Mouse (Mus musculus): Measurements from ENCODE around the gene Ptpn3. TPM values are rescaled to one million over a fixed set of nuclear protein-coding genes. Genes with fewer than 3 reads are reported as not detected.
"Not testable (repeated sequence)": the region's sequence is repeated elsewhere in the genome, so short reads cannot be mapped to it uniquely, and the experiment has no call there.

Gene Ptpn3
- polyA plus RNA-seq, 1 experiment from 2014 or later: 2.8 TPM

- H3K4me3 ChIP-seq: no peak overlapping the region
- H3K9me3 ChIP-seq: 0 out of 2 replicates have a peak, but pooled peaks cover 3% of the 10 kb centered on the region
- WGBS: 73% methylated on average over 10 of the region's 10 CpGs
- H3K27ac ChIP-seq: no peak overlapping the region
- H3K4me1 ChIP-seq: no peaks in the 10 kb centered on the region
- H3K36me3 ChIP-seq (replicated peaks): no peaks in the 10 kb centered on the region
- no peak for ATAC-seq (replicated peaks)
- no peak overlapping the region for H3K9ac ChIP-seq
- H3K27me3 ChIP-seq (replicated peaks): no peaks in the 10 kb centered on the region
- no peak overlapping the region for H3K4me2 ChIP-seq
These were observed 98.8 kb downstream of the Ptpn3 start for GRCm38 (mm10) chr4:57202660-57203361.

GRCm38 (mm10) chr4:57202132-57202531 is 99.5 kb downstream of the Ptpn3 start:
- no peak for ATAC-seq (replicated peaks)
- H3K36me3 ChIP-seq (replicated peaks): no peaks in the 10 kb centered on the region
- WGBS: 60% methylated on average over 7 of the region's 7 CpGs
- 0 out of 2 replicates have a peak, but pooled peaks cover 3% of the 10 kb centered on the region for H3K9me3 ChIP-seq
- no peak overlapping the region for H3K4me3 ChIP-seq
- no peaks in the 10 kb centered on the region for H3K4me1 ChIP-seq
- no peaks in the 10 kb centered on the region for H3K27me3 ChIP-seq (replicated peaks)
- no peak overlapping the region for H3K9ac ChIP-seq
- H3K4me2 ChIP-seq: no peak overlapping the region
- H3K27ac ChIP-seq: no peak overlapping the region

DNA sequence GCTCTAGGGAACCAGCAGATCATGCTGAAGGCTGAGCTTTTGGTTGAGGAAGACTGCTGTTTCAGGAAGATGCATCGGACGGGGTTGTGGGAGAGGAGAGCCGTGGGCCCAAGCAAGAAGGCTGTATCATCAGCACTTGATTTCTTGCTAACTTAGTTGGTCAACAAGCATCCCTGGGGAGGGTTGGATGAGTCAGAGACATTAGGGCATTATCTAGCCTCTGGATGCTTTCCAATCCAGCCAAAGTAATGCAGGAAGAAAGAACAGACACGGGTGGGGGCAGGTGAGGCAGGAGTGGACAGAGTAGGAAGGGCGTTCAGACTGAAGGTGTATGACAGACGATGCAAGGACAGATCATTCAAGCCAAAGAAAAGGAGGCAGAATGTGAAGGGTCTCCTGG is 101.0 kb downstream of the Ptpn3 start:
- Histone ChIP-seq H3K4me2 (no peak overlapping the region), H3K36me3 (replicated peaks) (no peaks in the 10 kb centered on the region), H3K4me1 (no peaks in the 10 kb centered on the region), H3K9me3 (0 out of 2 replicates have a peak, but pooled peaks cover 3% of the 10 kb centered on the region), H3K27ac (no peak overlapping the region), H3K4me3 (no peak overlapping the region), H3K9ac (no peak overlapping the region), H3K27me3 (replicated peaks) (no peaks in the 10 kb centered on the region)
- no peak for ATAC-seq (replicated peaks)
- 95% methylated on average over 6 of the region's 6 CpGs for WGBS

DNA sequence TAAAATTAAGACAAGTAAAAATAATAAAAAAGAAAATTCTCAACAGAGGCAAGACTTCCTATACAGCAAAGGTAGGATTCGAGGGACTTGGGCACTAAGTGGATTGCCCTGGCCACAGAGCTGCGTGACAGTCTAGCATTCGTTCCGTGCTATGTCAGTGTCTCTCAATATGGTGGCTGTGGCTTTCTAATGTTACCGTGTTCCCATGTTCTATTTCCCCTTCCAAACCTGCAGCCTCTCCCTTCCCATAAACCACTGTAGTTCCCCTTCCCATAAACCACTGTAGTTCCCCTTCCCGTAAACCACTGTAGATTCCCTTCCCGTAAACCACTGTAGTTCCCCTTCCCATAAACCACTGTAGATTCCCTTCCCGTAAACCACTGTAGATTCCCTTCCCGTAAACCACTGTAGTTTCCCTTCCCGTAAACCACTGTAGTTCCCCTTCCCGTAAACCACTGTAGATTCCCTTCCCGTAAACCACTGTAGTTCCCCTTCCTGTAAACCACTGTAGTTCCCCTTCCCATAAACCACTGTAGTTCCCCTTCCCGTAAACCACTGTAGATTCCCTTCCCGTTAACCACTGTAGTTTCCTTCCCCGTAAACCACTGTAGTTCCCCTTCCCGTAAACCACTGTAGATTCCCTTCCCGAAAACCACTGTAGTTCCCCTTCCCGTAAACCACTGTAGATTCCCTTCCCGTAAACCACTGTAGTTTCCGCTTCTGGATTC is 102.8 kb downstream of the Ptpn3 start:
- not testable (repeated sequence) for H3K27ac ChIP-seq; H3K4me2 ChIP-seq; H3K4me1 ChIP-seq; ATAC-seq (replicated peaks); H3K9me3 ChIP-seq; H3K36me3 ChIP-seq (replicated peaks); H3K4me3 ChIP-seq; H3K9ac ChIP-seq; H3K27me3 ChIP-seq (replicated peaks)
- 96% methylated on average over 20 of the region's 20 CpGs for WGBS

DNA sequence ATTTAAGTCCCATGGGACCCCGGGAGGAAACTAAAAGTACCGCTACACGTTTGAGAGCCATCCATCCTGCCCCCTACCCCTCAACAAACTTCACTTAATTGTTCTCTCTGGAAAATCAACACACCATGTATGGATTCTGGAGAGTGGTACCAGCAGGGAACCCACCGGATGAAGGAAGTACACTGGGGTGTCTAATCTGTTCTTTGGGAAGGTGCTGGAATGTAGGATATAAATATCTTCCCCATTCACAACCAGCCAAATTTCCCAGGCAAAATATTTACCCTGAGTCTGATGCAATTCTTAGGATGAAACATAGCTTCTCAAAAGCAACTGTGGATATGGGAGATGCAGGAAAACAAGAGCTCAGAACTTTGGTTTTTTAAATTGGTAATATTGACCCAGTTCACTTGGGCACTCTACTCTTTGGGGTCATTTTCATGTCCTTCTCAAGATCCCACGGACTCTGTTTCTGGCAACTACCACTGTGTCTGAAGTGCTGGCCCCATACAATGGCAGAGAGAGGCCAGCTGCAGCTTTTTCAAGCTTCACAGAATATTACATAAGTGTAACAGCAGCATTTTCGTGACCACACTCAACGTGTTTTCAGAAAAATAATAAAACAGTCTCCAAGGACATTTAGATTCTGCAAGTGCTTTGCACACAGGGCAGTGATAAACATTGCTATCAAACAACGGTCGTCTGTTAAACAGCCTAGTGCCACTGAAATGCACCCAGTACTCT is 109.9 kb downstream of the Ptpn3 start:
- Histone ChIP-seq H3K27ac (no peak overlapping the region), H3K27me3 (replicated peaks) (no peaks in the 10 kb centered on the region), H3K9ac (no peak overlapping the region), H3K9me3 (no peaks in the 10 kb centered on the region), H3K36me3 (replicated peaks) (no peaks in the 10 kb centered on the region), H3K4me1 (no peaks in the 10 kb centered on the region), H3K4me2 (no peak overlapping the region), H3K4me3 (no peak overlapping the region)
- WGBS: 79% methylated on average over 9 of the region's 9 CpGs
- ATAC-seq (replicated peaks): no peak

- H3K4me3 ChIP-seq: no peak overlapping the region
- H3K4me2 ChIP-seq: no peak overlapping the region
- H3K36me3 ChIP-seq (replicated peaks): no peaks in the 10 kb centered on the region
- no peak for ATAC-seq (replicated peaks)
- no peak overlapping the region for H3K27ac ChIP-seq
- no peaks in the 10 kb centered on the region for H3K9me3 ChIP-seq
- H3K9ac ChIP-seq: no peak overlapping the region
- H3K4me1 ChIP-seq: no peaks in the 10 kb centered on the region
- WGBS: 85% methylated on average over 2 of the region's 2 CpGs
- H3K27me3 ChIP-seq (replicated peaks): no peaks in the 10 kb centered on the region
These were observed 111.8 kb downstream of the Ptpn3 start for GRCm38 (mm10) chr4:57189881-57190280.

DNA sequence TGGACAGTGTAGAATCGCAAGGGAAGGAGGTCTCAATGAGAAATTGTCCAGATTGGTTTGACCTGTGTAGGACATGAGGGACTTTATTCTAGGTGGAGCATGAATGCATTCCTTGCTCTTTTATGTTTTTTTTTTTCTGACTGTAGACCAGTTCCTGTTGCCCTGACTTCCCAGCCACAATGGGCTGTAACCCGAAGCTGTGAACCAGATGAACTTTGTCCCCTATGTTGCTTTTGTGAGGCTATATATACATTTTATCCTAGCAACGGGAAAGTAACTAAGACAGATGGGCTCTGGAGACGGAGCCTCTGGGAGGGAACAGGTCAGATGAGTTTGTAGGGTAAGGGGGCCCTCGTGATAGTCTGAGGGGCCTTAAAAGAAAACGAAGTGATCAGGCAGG is 115.6 kb downstream of the Ptpn3 start:
- Histone ChIP-seq H3K27ac (no peak overlapping the region), H3K4me1 (no peaks in the 10 kb centered on the region), H3K4me2 (no peak overlapping the region), H3K36me3 (replicated peaks) (no peaks in the 10 kb centered on the region), H3K27me3 (replicated peaks) (no peaks in the 10 kb centered on the region), H3K9me3 (no peaks in the 10 kb centered on the region), H3K4me3 (no peak overlapping the region), H3K9ac (no peak overlapping the region)
- no peak for ATAC-seq (replicated peaks)
- WGBS: 36% methylated on average over 6 of the region's 6 CpGs

GRCm38 (mm10) chr4:57185462-57185861 is 116.2 kb downstream of the Ptpn3 start:
- Histone ChIP-seq H3K36me3 (replicated peaks) (no peaks in the 10 kb centered on the region), H3K27me3 (replicated peaks) (no peaks in the 10 kb centered on the region), H3K4me2 (no peak overlapping the region), H3K9ac (no peak overlapping the region), H3K9me3 (no peaks in the 10 kb centered on the region), H3K4me3 (no peak overlapping the region), H3K27ac (no peak overlapping the region), H3K4me1 (no peaks in the 10 kb centered on the region)
- 92% methylated on average over 8 of the region's 8 CpGs for WGBS
- no peak for ATAC-seq (replicated peaks)

DNA sequence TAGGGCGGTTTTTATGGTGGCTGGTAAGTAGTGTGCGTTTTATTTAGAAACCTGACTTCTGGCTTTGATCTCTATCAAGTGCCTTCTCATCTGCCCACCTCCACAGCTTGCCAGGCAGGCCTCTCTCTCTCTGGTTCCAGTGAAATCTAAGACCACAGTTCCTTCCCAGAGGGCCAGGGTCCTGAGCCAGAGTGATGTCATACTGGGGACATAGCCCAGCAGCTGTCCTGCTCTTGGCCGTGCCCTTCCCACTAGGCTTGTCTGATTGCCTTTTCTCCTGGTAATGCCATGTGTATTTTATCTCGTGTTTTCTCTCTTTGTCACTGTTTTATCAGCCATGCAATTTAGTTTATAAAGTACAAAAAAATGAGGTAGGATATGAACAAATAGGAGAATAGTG is 118.1 kb downstream of the Ptpn3 start:
- Histone ChIP-seq H3K4me2 (no peak overlapping the region), H3K36me3 (replicated peaks) (no peaks in the 10 kb centered on the region), H3K27me3 (replicated peaks) (no peaks in the 10 kb centered on the region), H3K4me3 (no peak overlapping the region), H3K9ac (no peak overlapping the region), H3K9me3 (no peaks in the 10 kb centered on the region), H3K4me1 (no peaks in the 10 kb centered on the region), H3K27ac (no peak overlapping the region)
- 78% methylated on average over 4 of the region's 4 CpGs for WGBS
- ATAC-seq (replicated peaks): no peak

DNA sequence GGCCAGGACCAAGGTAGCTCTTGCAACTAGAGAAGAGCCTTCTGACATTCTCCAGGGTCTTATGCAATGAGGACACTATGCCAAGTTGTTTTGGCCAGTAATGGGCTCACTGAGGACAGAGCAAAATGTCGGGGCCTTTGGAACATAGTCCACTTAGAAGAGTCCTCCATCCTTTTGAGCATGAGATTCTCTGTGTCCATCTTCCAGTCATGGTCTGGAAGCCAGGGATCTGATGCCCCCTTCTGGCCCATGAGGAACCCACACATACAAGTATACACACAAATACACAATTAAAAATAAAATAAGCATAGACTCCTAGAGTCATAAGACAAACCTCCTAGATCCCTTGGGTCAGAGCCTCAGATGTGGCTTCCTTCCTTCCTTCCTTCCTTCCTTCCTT is 120.1 kb downstream of the Ptpn3 start:
- no peaks in the 10 kb centered on the region for H3K9me3 ChIP-seq
- H3K27me3 ChIP-seq (replicated peaks): no peaks in the 10 kb centered on the region
- H3K4me1 ChIP-seq: no peaks in the 10 kb centered on the region
- H3K9ac ChIP-seq: no peak overlapping the region
- H3K4me3 ChIP-seq: no peak overlapping the region
- ATAC-seq (replicated peaks): no peak
- H3K4me2 ChIP-seq: no peak overlapping the region
- no peak overlapping the region for H3K27ac ChIP-seq
- 64% methylated on average over 1 of the region's 1 CpGs for WGBS
- no peaks in the 10 kb centered on the region for H3K36me3 ChIP-seq (replicated peaks)

DNA sequence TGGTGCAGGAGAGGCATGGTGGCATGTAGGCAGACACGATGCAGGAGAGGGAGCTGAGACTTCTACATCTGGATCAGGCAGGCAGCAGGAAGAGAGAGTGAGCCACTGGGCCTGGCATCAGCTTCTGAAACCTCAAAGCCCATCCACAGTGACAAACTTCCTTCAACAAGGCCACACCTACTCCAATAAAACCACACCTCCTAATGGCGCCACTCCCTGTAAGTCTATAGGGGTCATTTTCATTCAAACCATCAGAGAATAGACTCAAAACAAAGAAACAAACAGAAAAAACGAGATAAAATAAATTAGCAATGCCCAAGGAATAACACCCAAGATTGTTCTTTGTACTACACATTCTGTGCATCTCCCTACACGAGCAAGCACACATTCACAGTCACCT is 122.8 kb downstream of the Ptpn3 start:
- H3K36me3 ChIP-seq (replicated peaks): no peaks in the 10 kb centered on the region
- H3K27ac ChIP-seq: no peak overlapping the region
- no peak overlapping the region for H3K4me3 ChIP-seq
- H3K27me3 ChIP-seq (replicated peaks): no peaks in the 10 kb centered on the region
- no peaks in the 10 kb centered on the region for H3K4me1 ChIP-seq
- no peak overlapping the region for H3K9ac ChIP-seq
- H3K4me2 ChIP-seq: no peak overlapping the region
- H3K9me3 ChIP-seq: no peaks in the 10 kb centered on the region
- WGBS: 75% methylated on average over 4 of the region's 4 CpGs
- ATAC-seq (replicated peaks): no peak

DNA sequence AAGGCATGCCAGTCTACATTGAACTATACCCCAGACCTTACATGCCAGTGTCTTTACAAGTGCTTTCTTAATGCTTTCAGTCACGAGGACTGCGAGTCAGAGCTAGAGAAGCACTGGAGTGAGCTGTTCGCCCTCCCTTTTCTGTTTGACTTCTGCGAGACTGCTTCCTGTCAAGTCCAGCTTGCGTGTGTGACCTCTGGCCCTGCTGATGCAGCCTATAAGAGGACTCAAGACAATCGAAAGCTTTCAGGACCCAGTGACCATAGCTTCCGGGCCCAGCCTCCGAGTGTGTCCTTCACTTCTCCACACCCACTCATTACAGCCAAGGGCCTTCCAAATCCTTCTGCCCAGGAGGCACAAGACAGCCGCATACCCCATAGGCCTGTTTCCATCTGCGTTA is 126.3 kb downstream of the Ptpn3 start:
- WGBS: 72% methylated on average over 10 of the region's 10 CpGs
- no peak overlapping the region for H3K27ac ChIP-seq
- no peak for ATAC-seq (replicated peaks)
- H3K9ac ChIP-seq: no peak overlapping the region
- no peaks in the 10 kb centered on the region for H3K27me3 ChIP-seq (replicated peaks)
- H3K9me3 ChIP-seq: no peaks in the 10 kb centered on the region
- H3K36me3 ChIP-seq (replicated peaks): no peaks in the 10 kb centered on the region
- no peak overlapping the region for H3K4me2 ChIP-seq
- H3K4me1 ChIP-seq: no peaks in the 10 kb centered on the region
- H3K4me3 ChIP-seq: no peak overlapping the region

Data from midbrain, embryonic 15.5 days (tissue).